Mouse (Mus musculus) forebrain, embryonic 14.5 days (tissue): Measurements from ENCODE around the gene Ccr1l1. TPM values are rescaled to one million over a fixed set of nuclear protein-coding genes. Genes with fewer than 3 reads are reported as not detected.

Experiments used
- ATAC-seq: fragments of 200-750 bp; cut with Nextera tagmentation; 2 replicates; pipeline ENCODE4 v1.8.0; 2017; ENCODE audit warnings: mild to moderate bottlenecking, moderate library complexity
- DNase-seq: peaks from one replicate; pipeline ENCODE4 v3.0.0-alpha.2; 2015; ENCODE audit warnings: low spot score
- H3K27ac ChIP-seq: fragments of 300-500 bp; sonication (generic); 2 replicates; pipeline ENCODE4 v1.5.1; 2014; ENCODE audit warnings: low read depth, mild to moderate bottlenecking, control low read depth, low read length, moderate library complexity
- H3K27me3 ChIP-seq: fragments of 300-500 bp; sonication (generic); replicated peaks from 2 replicates; pipeline ENCODE4 v1.6.1; 2014; ENCODE audit warnings: low read length, control low read depth, mixed read lengths; ENCODE audit not compliant: control insufficient read depth, insufficient read depth
- H3K36me3 ChIP-seq: fragments of 300-500 bp; sonication (generic); 2 replicates; pipeline ENCODE4 v1.6.1; 2014; ENCODE audit warnings: low read length, control low read depth; ENCODE audit not compliant: control insufficient read depth, insufficient read depth
- H3K4me1 ChIP-seq: fragments of 300-500 bp; sonication (generic); 2 replicates; pipeline ENCODE4 v1.6.1; 2014; ENCODE audit warnings: antibody characterized with exemption, low read length, control low read depth; ENCODE audit not compliant: control insufficient read depth, insufficient read depth
- H3K4me2 ChIP-seq: fragments of 300-500 bp; sonication (generic); 2 replicates; pipeline ENCODE4 v1.6.1; 2014; ENCODE audit warnings: mild to moderate bottlenecking, control low read depth, low read length
- H3K4me3 ChIP-seq: fragments of 300-500 bp; sonication (generic); 2 replicates; pipeline ENCODE4 v1.5.1; 2014; ENCODE audit warnings: low read depth, low read length, control low read depth
- H3K9ac ChIP-seq: fragments of 300-500 bp; sonication (generic); 2 replicates; pipeline ENCODE4 v1.6.1; 2014; ENCODE audit warnings: mild to moderate bottlenecking, low read length, control low read depth, moderate library complexity
- H3K9me3 ChIP-seq: fragments of 300-500 bp; sonication (generic); replicated peaks from 2 replicates; pipeline ENCODE4 v1.6.1; 2016; ENCODE audit warnings: low read length, control low read depth, mixed read lengths; ENCODE audit not compliant: control insufficient read depth
- WGBS: fragments of 180-500 bp; shearing (Covaris S2); extraction: QIAGEN DNeasy Blood & Tissue Kit; methylation state at CpG from one replicate; pipeline ENCODE4 v1.1.7; 2014; 5-methylcytosine and 5-hydroxymethylcytosine counted together
- polyA plus RNA-seq: library from polyadenylated mRNA; unstranded; fragments of >200 nt; fragmentation: Nextera tagmentation; extraction: Ambion mirVana; gene quantifications from 2 replicates; pipeline ENCODE4 v1.2.1, GENCODE M21; 2014

Ccr1l1 gene
- polyA plus RNA-seq, 1 experiment from 2014 or later, result not detected

- Histone ChIP-seq H3K4me2 (no peak overlapping the region), H3K36me3 (no peaks in the 10 kb centered on the region), H3K27me3 (no peaks in the 10 kb centered on the region), H3K9me3 (no peaks in the 10 kb centered on the region), H3K4me3 (no peak overlapping the region), H3K9ac (no peak overlapping the region), H3K27ac (no peak overlapping the region), H3K4me1 (no peaks in the 10 kb centered on the region)
- WGBS, result 65% methylated on average over 16 of the region's 16 CpGs
- ATAC-seq, result no peak
- DNase-seq, result no peak
Measured at GRCm38 (mm10) chr9:123927281-123927960, 50.8 kb downstream of the Ccr1l1 start.

Other genes with a start within 250 kb of the Ccr1l1 start
- gene Cxcr6, start 171.9 kb downstream of the Ccr1l1 start, polyA plus RNA-seq, result 0.09 TPM in 1 of 2 replicates, not detected in the other
- gene Fyco1, start 126.5 kb downstream of the Ccr1l1 start, polyA plus RNA-seq, result 5.2 and 6.9 TPM in 2 replicates
- gene Xcr1, start 116.4 kb downstream of the Ccr1l1 start, polyA plus RNA-seq, result 0.06 and 0.09 TPM in 2 replicates
- gene Ccr1, start 9.7 kb downstream of the Ccr1l1 start, polyA plus RNA-seq, result 1.0 and 1.1 TPM in 2 replicates
- not detected in 2 replicates for gene Ccr3, start 43.6 kb upstream of the Ccr1l1 start, polyA plus RNA-seq
- gene Ccr2, start 123.5 kb upstream of the Ccr1l1 start, polyA plus RNA-seq, result 0.12 and 0.22 TPM in 2 replicates
- gene Ccr5, start 143.1 kb upstream of the Ccr1l1 start, polyA plus RNA-seq, result 0.68 and 0.74 TPM in 2 replicates